Mouse (Mus musculus): Measurements from ENCODE around the gene Mto1.

GRCm38 (mm10) chr9:78503223-78504079 lies 55.4 kb downstream of the Mto1 start:
- no peak for TF ChIP-seq ZC3H11A (IDR thresholded peaks at IDR 0.05; ENCODE audit: borderline replicate concordance, low read depth, low read length)
- no peak for TF ChIP-seq HCFC1 (IDR thresholded peaks at IDR 0.05; ENCODE audit: borderline replicate concordance, insufficient read depth, low read length)

All from ES-E14 (cell line).